ENCODE assay signal across 29 mouse cellular contexts in the genomic region with DNA sequence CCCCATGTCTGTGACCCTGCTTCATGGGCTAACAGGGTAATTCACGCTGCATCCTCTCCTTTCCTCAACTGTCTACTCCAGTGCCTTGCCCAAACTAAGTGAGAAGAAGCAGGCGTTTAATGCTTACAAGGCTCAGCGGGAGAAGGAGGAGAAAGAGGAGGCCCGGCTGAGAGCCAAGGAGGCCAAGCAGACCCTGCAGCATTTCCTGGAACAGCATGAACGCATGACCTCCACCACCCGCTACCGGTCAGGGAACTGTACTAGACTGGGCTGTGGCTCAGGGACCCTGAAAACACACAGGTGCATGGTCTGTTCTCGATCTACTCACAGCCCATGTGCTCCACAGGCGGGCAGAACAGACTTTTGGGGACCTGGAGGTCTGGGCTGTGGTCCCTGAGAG. TPM values are rescaled to one million over a fixed set of nuclear protein-coding genes. Genes with fewer than 3 reads are reported as not detected.
DNase-seq lines count a peak whose midpoint lies in the region; ATAC-seq and TF ChIP-seq lines count a peak whose summit lies in the region.
"Had no signal": no experiment of that assay in that cellular context is flagged by ENCODE, and none has a peak within 500 bp of the region (broad histone marks: within the 10 kb centered on the region; RNA-seq: fewer than 3 reads in every experiment).

No protein-coding gene starts in this region.

- peaks cover 63% of the 10 kb centered on the region for H3K36me3 ChIP-seq in heart, embryonic 16.5 days (ENCODE audit: control insufficient read depth, insufficient read depth)
- peaks cover 80% of the 10 kb centered on the region for H3K36me3 ChIP-seq in kidney, embryonic 14.5 days (ENCODE audit: control insufficient read depth, insufficient read depth, low read length)
- peaks cover 64% of the 10 kb centered on the region for H3K36me3 ChIP-seq in myocyte (ENCODE audit: control insufficient read depth, insufficient read depth)

- no peak overlapping the region for H3K27ac ChIP-seq in heart, embryonic 16.5 days (ENCODE audit: low read length)
- no peak overlapping the region for H3K27ac ChIP-seq in kidney, embryonic 14.5 days (ENCODE audit: low read depth, low read length)
- H3K27ac ChIP-seq: embryonic facial prominence, embryonic 13.5 days; embryonic facial prominence, embryonic 15.5 days; forebrain, embryonic 10.5 days; forebrain, embryonic 12.5 days had no signal

- DNase-seq in heart, postnatal 25 days (ENCODE audit: low spot score), result no peak
- peak; percentile 10 for DNase-seq in kidney, adult 9 months
- DNase-seq in kidney, adult 8-10 months, result no peak
- peak; percentile 40 to 66 for DNase-seq in kidney, postnatal 25 days
- DNase-seq: adrenal gland, adult 8-10 months; adrenal gland, postnatal 14 days; adrenal gland, postnatal 36 days; B cell, adult 2 months; cerebellum, adult 11-12 months; cerebellum, adult 2 months; cerebellum, adult 9-10 months; cerebellum, postnatal 10 days; cerebellum, postnatal 25 days; embryo, embryonic 11 days had no signal

- 85% methylated on average over 9 of the region's 9 CpGs for whole genome bisulfite sequencing in heart, embryonic 16.5 days
- 91% methylated on average over 9 of the region's 9 CpGs for WGBS in kidney, embryonic 14.5 days

- no peaks in the 10 kb centered on the region for H3K79me2 ChIP-seq in myocyte (ENCODE audit: control insufficient read depth, insufficient read depth)

- ATAC-seq in heart, embryonic 16.5 days (replicated peaks; ENCODE audit: extremely low read depth, insufficient read depth, low FRiP score), result 0 out of 2 replicates have a peak, but pooled peaks have one; percentile 28
- ATAC-seq in kidney, embryonic 14.5 days (ENCODE audit: low FRiP score, low TSS enrichment), result no peak
- ATAC-seq: activated CD4-positive, CD25-positive, alpha-beta regulatory T cell, adult 4 months; CD4-positive, CD25-positive, alpha-beta regulatory T cell, adult 4 months; forebrain, embryonic 14.5 days; Patski had no signal

- H3ac ChIP-seq in myocyte (ENCODE audit: control insufficient read depth, insufficient read length), result no peak overlapping the region

- H3K4me3 ChIP-seq in heart, embryonic 16.5 days (ENCODE audit: low read length), result no peak overlapping the region
- no peak overlapping the region for H3K4me3 ChIP-seq in kidney, embryonic 14.5 days (ENCODE audit: low read length)
- no peak overlapping the region for H3K4me3 ChIP-seq in myocyte
- H3K4me3 ChIP-seq: embryonic facial prominence, embryonic 13.5 days; embryonic facial prominence, embryonic 15.5 days; erythroblast, embryonic 14.5 days; forebrain, embryonic 10.5 days; forebrain, embryonic 12.5 days had no signal

- intact Hi-C loops in heart, postnatal 25 days (cut with DNase I), result no loop called here

- no peaks in the 10 kb centered on the region for H3K27me3 ChIP-seq in heart, embryonic 16.5 days (ENCODE audit: control insufficient read depth, insufficient read depth, low read length)
- no peaks in the 10 kb centered on the region for H3K27me3 ChIP-seq in kidney, embryonic 14.5 days (ENCODE audit: control insufficient read depth, insufficient read depth, low read length)
- H3K27me3 ChIP-seq in myocyte (ENCODE audit: control insufficient read depth, insufficient read depth, insufficient read length), result no peaks in the 10 kb centered on the region
- H3K27me3 ChIP-seq: CH12.LX; embryonic facial prominence, embryonic 13.5 days; embryonic facial prominence, embryonic 15.5 days; forebrain, embryonic 12.5 days; Patski had no signal

- H3K9me3 ChIP-seq in heart, embryonic 16.5 days (replicated peaks; ENCODE audit: control insufficient read depth, low read length), result no peaks in the 10 kb centered on the region
- H3K9me3 ChIP-seq in kidney, embryonic 14.5 days (ENCODE audit: control insufficient read depth, low read length), result no peaks in the 10 kb centered on the region
- H3K9me3 ChIP-seq: embryonic facial prominence, embryonic 13.5 days; embryonic facial prominence, embryonic 15.5 days; forebrain, embryonic 10.5 days; forebrain, embryonic 12.5 days; G1E had no signal

- peak; percentile 5 for TF ChIP-seq POLR2A in myocyte (IDR thresholded peaks at IDR 0.05; ENCODE audit: insufficient read length, low read depth)

- no peak overlapping the region for H3K9ac ChIP-seq in heart, embryonic 16.5 days (ENCODE audit: low read length)
- H3K9ac ChIP-seq in kidney, embryonic 14.5 days (ENCODE audit: low read depth, low read length), result no peak overlapping the region
- H3K9ac ChIP-seq: embryonic facial prominence, embryonic 13.5 days; embryonic facial prominence, embryonic 15.5 days; forebrain, embryonic 12.5 days had no signal

- no peak overlapping the region for H3K4me2 ChIP-seq in heart, embryonic 16.5 days (ENCODE audit: low read depth, low read length)
- no peak overlapping the region for H3K4me2 ChIP-seq in kidney, embryonic 14.5 days (replicated peaks; ENCODE audit: low read depth, low read length)
- no peak overlapping the region for H3K4me2 ChIP-seq in myocyte (ENCODE audit: low read depth)
- H3K4me2 ChIP-seq: embryonic facial prominence, embryonic 13.5 days; embryonic facial prominence, embryonic 15.5 days; forebrain, embryonic 12.5 days had no signal

- H3K4me1 ChIP-seq in heart, embryonic 16.5 days (ENCODE audit: control insufficient read depth, insufficient read depth, low read length), result no peaks in the 10 kb centered on the region
- no peaks in the 10 kb centered on the region for H3K4me1 ChIP-seq in kidney, embryonic 14.5 days (ENCODE audit: control insufficient read depth, insufficient read depth, low read length)
- H3K4me1 ChIP-seq: embryonic facial prominence, embryonic 13.5 days; embryonic facial prominence, embryonic 15.5 days; forebrain, embryonic 10.5 days; forebrain, embryonic 12.5 days had no signal

TF ChIP-seq in myocyte, 11 proteins besides CTCF, POLR2A, EP300 and RAD21:
- TF ChIP-seq USF1 (IDR thresholded peaks at IDR 0.05; ENCODE audit: low read depth) (no peak), POLR2AphosphoS2 (IDR thresholded peaks at IDR 0.05; ENCODE audit: insufficient read length, low read depth) (peak; percentile 37), REST (IDR thresholded peaks at IDR 0.05; ENCODE audit: insufficient read depth, insufficient read length) (no peak), SRF (IDR thresholded peaks at IDR 0.05; ENCODE audit: control insufficient read depth, insufficient read length, low read depth) (no peak), E2F4 (IDR thresholded peaks at IDR 0.05; ENCODE audit: insufficient read depth) (no peak)

RNA-seq across cellular contexts. Expression of gene Fam186b, which starts 11.8 kb away (rescaled TPM):
- 0.13 and 0.16 TPM in 2 replicates for polyA plus RNA-seq in heart, embryonic 16.5 days (2015; fragmentation: Nextera tagmentation; extraction: Ambion mirVana)
- total RNA-seq in heart, postnatal 25 days (2021), result not detected
- polyA plus RNA-seq in kidney, embryonic 14.5 days (2014; fragmentation: Nextera tagmentation; extraction: Ambion mirVana), result 0.07 and 0.22 TPM in 2 replicates
- polyA plus RNA-seq in myocyte (2012; fragmentation: generic; extraction: Trizol), result 0.06 TPM
- total RNA-seq: common myeloid progenitor, adult 5-6 weeks; G1E had no signal
- polyA plus RNA-seq: erythroblast, embryonic 14.5 days; G1E had no signal

RNA-seq across cellular contexts. Expression of gene Prpf40b, which starts 12.6 kb away (rescaled TPM):
- polyA plus RNA-seq in heart, embryonic 16.5 days (2015; fragmentation: Nextera tagmentation; extraction: Ambion mirVana), result 36.0 and 46.6 TPM in 2 replicates
- total RNA-seq in heart, postnatal 25 days (2021), result 10 to 100 TPM; 20.2 to 20.7 TPM
- polyA plus RNA-seq in kidney, embryonic 14.5 days (2014; fragmentation: Nextera tagmentation; extraction: Ambion mirVana), result 39.5 and 63.9 TPM in 2 replicates
- polyA plus RNA-seq in myocyte (2012; fragmentation: generic; extraction: Trizol), result 59.7 TPM

RNA-seq across cellular contexts. Expression of gene Mcrs1, which starts 55.7 kb away (rescaled TPM):
- 155 and 163 TPM in 2 replicates for polyA plus RNA-seq in heart, embryonic 16.5 days (2015; fragmentation: Nextera tagmentation; extraction: Ambion mirVana)
- total RNA-seq in heart, postnatal 25 days (2021), result 10 to 100 TPM; 47.4 to 50.9 TPM
- 180 and 182 TPM in 2 replicates for polyA plus RNA-seq in kidney, embryonic 14.5 days (2014; fragmentation: Nextera tagmentation; extraction: Ambion mirVana)
- 99.1 TPM for polyA plus RNA-seq in myocyte (2012; fragmentation: generic; extraction: Trizol)

Comparison
In these comparisons a context has a peak if more than half of its experiments do, and no peak if none do; other contexts are left out.
1. DNase-seq: peak in kidney, adult 9 months (single experiment) and kidney, postnatal 25 days (2 of 2); none in heart, postnatal 25 days (single experiment) and kidney, adult 8-10 months (0 of 2).